ENCODE assay signal across 8 mouse cellular contexts in the genomic region with DNA sequence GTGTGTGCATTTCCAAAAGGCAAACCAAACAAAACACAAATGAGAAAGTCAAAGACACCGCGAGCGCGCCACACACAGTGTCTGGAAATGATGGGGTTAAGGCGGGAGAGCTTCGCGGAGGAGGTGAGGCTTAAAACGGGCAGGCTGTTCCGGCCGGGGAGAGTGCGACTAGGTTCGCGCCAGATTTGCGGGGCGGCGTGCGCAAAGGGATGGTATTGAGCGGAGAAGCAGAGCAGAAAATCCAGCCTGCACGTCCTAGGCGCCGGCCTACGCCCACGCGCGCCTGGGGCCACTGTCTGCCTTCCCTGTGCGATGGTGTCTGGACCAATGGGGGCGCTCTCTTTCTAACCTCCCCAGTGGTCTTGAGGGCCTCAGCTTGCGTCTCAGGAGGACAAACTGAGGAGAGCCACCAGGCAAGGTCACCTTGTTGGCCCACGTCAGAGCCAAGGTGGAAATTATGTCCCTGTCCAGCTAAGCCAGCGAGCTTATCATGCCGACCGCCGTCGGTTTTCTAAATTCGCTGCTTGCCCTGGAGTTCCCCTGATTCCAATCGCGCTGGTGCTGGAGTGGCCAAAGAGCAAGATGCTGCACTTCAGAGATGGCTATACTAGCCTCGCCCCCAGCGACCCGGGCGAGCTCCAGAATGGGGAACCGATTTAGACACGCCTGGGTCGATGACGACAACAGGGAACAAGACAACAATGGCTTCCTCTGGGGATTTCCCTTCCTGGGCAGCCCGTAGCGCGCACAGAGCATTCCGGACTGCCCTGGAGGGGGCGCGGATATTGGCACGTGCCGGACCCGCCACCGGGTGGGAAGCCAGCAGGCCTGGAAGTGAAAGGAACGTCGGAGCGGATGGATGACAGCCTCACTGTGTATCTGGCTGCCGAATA. TPM values are rescaled to one million over a fixed set of nuclear protein-coding genes. Genes with fewer than 3 reads are reported as not detected.
DNase-seq lines count a peak whose midpoint lies in the region; ATAC-seq and TF ChIP-seq lines count a peak whose summit lies in the region.

No protein-coding gene starts in this region.

- H3K9ac ChIP-seq in liver, embryonic 16.5 days (ENCODE audit: low read depth, low read length), result no peak overlapping the region

- no peak overlapping the region for H3K27ac ChIP-seq in cerebellum, adult 2 months (ENCODE audit: insufficient read depth, low read length)
- no peak overlapping the region for H3K27ac ChIP-seq in cortical plate, adult 2 months (ENCODE audit: insufficient read depth, low read length)
- no peak overlapping the region for H3K27ac ChIP-seq in liver, embryonic 16.5 days (ENCODE audit: low read length)

- H3K4me1 ChIP-seq in cerebellum, adult 2 months (ENCODE audit: control insufficient read depth, insufficient read depth, low read length), result peaks cover 4% of the 10 kb centered on the region; the same call in 1 of the 2 replicates
- no peaks in the 10 kb centered on the region for H3K4me1 ChIP-seq in cortical plate, adult 2 months (ENCODE audit: control insufficient read depth, insufficient read depth, low read length)
- H3K4me1 ChIP-seq in liver, embryonic 16.5 days (ENCODE audit: control insufficient read depth, low read depth, low read length), result peaks cover 3% of the 10 kb centered on the region

- H3K27me3 ChIP-seq in cerebellum, adult 2 months (ENCODE audit: control insufficient read depth, insufficient read depth, low read length), result peaks cover 6% of the 10 kb centered on the region; the same call in 1 of the 2 replicates
- H3K27me3 ChIP-seq in liver, embryonic 16.5 days (ENCODE audit: control insufficient read depth, insufficient read depth, low read depth, low read length), result peaks cover 69% of the 10 kb centered on the region

- H3K36me3 ChIP-seq in liver, embryonic 16.5 days (ENCODE audit: control insufficient read depth, insufficient read depth), result no peaks in the 10 kb centered on the region

- peak; percentile 36 to 40 for DNase-seq in cerebellum, postnatal 14 days
- DNase-seq in cerebellum, adult 2 months, result no peak
- peak; percentile 72 to 75 for DNase-seq in heart, adult 9 months (ENCODE audit: low spot score in 2 of 2)
- peak; percentile 43 for DNase-seq in kidney, adult 18-20 months
- DNase-seq in naive thymus-derived CD4-positive, alpha-beta T cell, adult 2 months (ENCODE audit: low read depth), result peak; percentile 76
- peak; percentile 21 to 44 for DNase-seq in thymus, adult 18-20 months

- TF ChIP-seq POLR2A in cerebellum, adult 2 months (IDR thresholded peaks at IDR 0.05; ENCODE audit: borderline replicate concordance, insufficient read depth, low read length), result no peak
- no peak for TF ChIP-seq POLR2A in cortical plate, adult 2 months (IDR thresholded peaks at IDR 0.05; ENCODE audit: extremely low read depth, insufficient read depth, low read length)

- TF ChIP-seq CTCF in cerebellum, adult 2 months (IDR thresholded peaks at IDR 0.05; ENCODE audit: borderline replicate concordance, insufficient read depth, low read depth, low read length), result no peak
- no peak for TF ChIP-seq CTCF in cortical plate, adult 2 months (IDR thresholded peaks at IDR 0.05; ENCODE audit: extremely low read depth, insufficient read depth, low read length)

- WGBS in cerebellum, adult 2 months, result under 1% methylated on average over 59 of the region's 59 CpGs
- WGBS in liver, embryonic 16.5 days (ENCODE audit: insufficient replicate concordance), result under 1% methylated on average over 59 of the region's 59 CpGs

- peak overlapping the region; percentile 60 for H3K4me2 ChIP-seq in liver, embryonic 16.5 days (ENCODE audit: low read depth, low read length)

- peak; percentile 43; the same call in 1 of the 2 replicates for ATAC-seq in liver, embryonic 16.5 days (ENCODE audit: low read depth)

- H3K9me3 ChIP-seq in liver, embryonic 16.5 days (replicated peaks; ENCODE audit: control insufficient read depth, low read length), result no peaks in the 10 kb centered on the region

- no peak overlapping the region for H3K4me3 ChIP-seq in cerebellum, adult 2 months (replicated peaks; ENCODE audit: insufficient read depth, low read depth, low read length)
- peak overlapping the region; percentile 3; the same call in 1 of the 2 replicates for H3K4me3 ChIP-seq in cortical plate, adult 2 months (ENCODE audit: insufficient read depth, low read length)
- H3K4me3 ChIP-seq in liver, embryonic 16.5 days (ENCODE audit: low read depth, low read length), result peak overlapping the region; percentile 46

RNA-seq across cellular contexts. Expression of a gene that starts 11.0 kb away (rescaled TPM):
- not detected in 2 replicates for polyA plus RNA-seq in cerebellum, adult 2 months (2012; rRNA removed)
- not detected in 2 replicates for polyA plus RNA-seq in cortical plate, adult 2 months (2012; rRNA removed)
- polyA plus RNA-seq in liver, embryonic 16.5 days (2015; fragmentation: Nextera tagmentation; extraction: Ambion mirVana), result not detected in 2 replicates

RNA-seq across cellular contexts. Expression of a gene that starts 13.0 kb away (rescaled TPM):
- polyA plus RNA-seq in cerebellum, adult 2 months (2012; rRNA removed), result 19.7 and 23.5 TPM in 2 replicates
- polyA plus RNA-seq in cortical plate, adult 2 months (2012; rRNA removed), result 185 and 189 TPM in 2 replicates
- polyA plus RNA-seq in liver, embryonic 16.5 days (2015; fragmentation: Nextera tagmentation; extraction: Ambion mirVana), result 0.39 and 0.48 TPM in 2 replicates

RNA-seq across cellular contexts. Expression of a gene that starts 21.5 kb away (rescaled TPM):
- not detected in 2 replicates for polyA plus RNA-seq in cerebellum, adult 2 months (2012; rRNA removed)
- polyA plus RNA-seq in cortical plate, adult 2 months (2012; rRNA removed), result 0.21 TPM in 1 of 2 replicates, not detected in the other
- 0.41 and 0.57 TPM in 2 replicates for polyA plus RNA-seq in liver, embryonic 16.5 days (2015; fragmentation: Nextera tagmentation; extraction: Ambion mirVana)

RNA-seq across cellular contexts. Expression of a gene that starts 40.5 kb away (rescaled TPM):
- 21.7 and 23.4 TPM in 2 replicates for polyA plus RNA-seq in cerebellum, adult 2 months (2012; rRNA removed)
- polyA plus RNA-seq in cortical plate, adult 2 months (2012; rRNA removed), result 13.4 and 14.1 TPM in 2 replicates
- 13.0 and 14.2 TPM in 2 replicates for polyA plus RNA-seq in liver, embryonic 16.5 days (2015; fragmentation: Nextera tagmentation; extraction: Ambion mirVana)

RNA-seq across cellular contexts. Expression of a gene that starts 43.6 kb away (rescaled TPM):
- polyA plus RNA-seq in cerebellum, adult 2 months (2012; rRNA removed), result 1.2 TPM in 1 of 2 replicates, not detected in the other
- polyA plus RNA-seq in cortical plate, adult 2 months (2012; rRNA removed), result 0.91 and 0.92 TPM in 2 replicates
- polyA plus RNA-seq in liver, embryonic 16.5 days (2015; fragmentation: Nextera tagmentation; extraction: Ambion mirVana), result not detected in 2 replicates

Comparison
In these comparisons a context has a peak if more than half of its experiments do, and no peak if none do; other contexts are left out.
1. DNase-seq: peak in cerebellum, postnatal 14 days (2 of 2), heart, adult 9 months (2 of 2), kidney, adult 18-20 months (single experiment), naive thymus-derived CD4-positive, alpha-beta T cell, adult 2 months (single experiment) and thymus, adult 18-20 months (2 of 2); none in cerebellum, adult 2 months (0 of 2).
2. RNA of a gene that starts 13.0 kb away (polyA plus RNA-seq): 185 to 189 TPM in cortical plate, adult 2 months and 19.7 to 23.5 TPM in cerebellum, adult 2 months; 0.39 to 0.48 TPM in liver, embryonic 16.5 days; every median in the first group is over 10 times any median in the second.